Mouse (Mus musculus) brain, embryonic 14.5 days (tissue): Measurements from ENCODE around the gene Ahdc1. TPM values are rescaled to one million over a fixed set of nuclear protein-coding genes. Genes with fewer than 3 reads are reported as not detected.
A peak's percentile ranks its signal among the peaks of the same experiment; 100 is the strongest.

ENCODE experiments used
- DNase-seq: peaks from one replicate; pipeline ENCODE4 v3.0.0-alpha.2; 2011; ENCODE audit warnings: low read depth
- CTCF ChIP-seq: fragments of 200-500 bp; IDR thresholded peaks from 2 replicates; pipeline ENCODE4 v1.5.1; 2012; ENCODE audit warnings: inconsistent platforms, mild to moderate bottlenecking, moderate library complexity, borderline replicate concordance; ENCODE audit not compliant: insufficient read depth, insufficient read length; ENCODE audit errors: extremely low read depth
- POLR2A ChIP-seq: fragments of 200-500 bp; IDR thresholded peaks from 2 replicates; pipeline ENCODE4 v1.6.1; 2012; ENCODE audit warnings: mild to moderate bottlenecking, inconsistent platforms, borderline replicate concordance; ENCODE audit not compliant: poor library complexity, insufficient read depth, insufficient read length, severe bottlenecking; ENCODE audit errors: extremely low read depth
- polyA plus RNA-seq: library from polyadenylated mRNA; depleted of rRNA; stranded (reverse); fragments of >200 nt; gene quantifications from 2 replicates; pipeline ENCODE4 v1.2.3, GENCODE M21; 2012

The Ahdc1 gene
- polyA plus RNA-seq, 1 experiment = 43.2 TPM

- peak; percentile 41 for DNase-seq
- no peak for TF ChIP-seq CTCF
- TF ChIP-seq POLR2A = no peak
These were observed 4.0 kb downstream of the Ahdc1 start for GRCm38 (mm10) chr4:133014896-133015709.

GRCm38 (mm10) chr4:133015710-133016651 lies 4.9 kb downstream of the Ahdc1 start:
- peak; percentile 82 for DNase-seq
- no peak for TF ChIP-seq POLR2A
- peak; percentile 14; the same call in 1 of the 2 replicates for TF ChIP-seq CTCF

- DNase-seq = no peak
- no peak for TF ChIP-seq CTCF
- TF ChIP-seq POLR2A = no peak
These were observed 5.8 kb downstream of the Ahdc1 start for GRCm38 (mm10) chr4:133016677-133017415.

GRCm38 (mm10) chr4:133017597-133018262 lies 6.7 kb downstream of the Ahdc1 start:
- no peak for DNase-seq

GRCm38 (mm10) chr4:133018263-133018798 lies 7.3 kb downstream of the Ahdc1 start:
- no peak for TF ChIP-seq POLR2A
- TF ChIP-seq CTCF = no peak
- DNase-seq = no peak

More at GRCm38 (mm10) chr4:133017597-133018262, 6.7 kb downstream of the Ahdc1 start:
- TF ChIP-seq POLR2A (no peak), CTCF (no peak)

- DNase-seq = no peak
- no peak for TF ChIP-seq POLR2A
- no peak for TF ChIP-seq CTCF
These were observed 9.7 kb downstream of the Ahdc1 start for GRCm38 (mm10) chr4:133020721-133021120.

GRCm38 (mm10) chr4:133021181-133021671 lies 10.2 kb downstream of the Ahdc1 start:
- DNase-seq = peak; percentile 85
- TF ChIP-seq POLR2A (no peak), CTCF (no peak)

GRCm38 (mm10) chr4:133022217-133022616 lies 11.2 kb downstream of the Ahdc1 start:
- TF ChIP-seq POLR2A (no peak), CTCF (no peak)
- peak; percentile 70 for DNase-seq

- TF ChIP-seq POLR2A (no peak), CTCF (no peak)
- peak; percentile 90 for DNase-seq
These were observed 12.0 kb downstream of the Ahdc1 start for GRCm38 (mm10) chr4:133022954-133023635.
